In genomic region chr13:23682623-23682946, GRCm38 (mm10) we compare ENCODE assay signal across 9 mouse cellular contexts. TPM values are rescaled to one million over a fixed set of nuclear protein-coding genes. Genes with fewer than 3 reads are reported as not detected.
DNase-seq lines count a peak whose midpoint lies in the region; ATAC-seq lines count a peak whose summit lies in the region.
"Had no signal": no experiment of that assay in that cellular context is flagged by ENCODE, and none has a peak within 500 bp of the region (broad histone marks: within the 10 kb centered on the region; RNA-seq: fewer than 3 reads in every experiment).

No protein-coding gene starts in this region.

- peak overlapping the region; percentile 42; the same call in 1 of the 2 replicates for H3K9ac ChIP-seq in neural tube, embryonic 11.5 days (ENCODE audit: low read length)
- peak overlapping the region; percentile 62 for H3K9ac ChIP-seq in forebrain, embryonic 11.5 days (ENCODE audit: low read length)
- peak overlapping the region; percentile 73 for H3K9ac ChIP-seq in limb, embryonic 13.5 days
- H3K9ac ChIP-seq in stomach, embryonic 15.5 days = no peak overlapping the region

- H3K27me3 ChIP-seq in neural tube, embryonic 11.5 days (ENCODE audit: control insufficient read depth, insufficient read depth, low read length) = no peaks in the 10 kb centered on the region
- H3K27me3 ChIP-seq in forebrain, embryonic 11.5 days (ENCODE audit: control insufficient read depth, insufficient read depth, low read length) = no peaks in the 10 kb centered on the region
- H3K27me3 ChIP-seq in limb, embryonic 13.5 days = no peaks in the 10 kb centered on the region
- no peaks in the 10 kb centered on the region for H3K27me3 ChIP-seq in stomach, embryonic 15.5 days (replicated peaks)

- DNase-seq in neural tube, embryonic 11.5 days (ENCODE audit: low spot score) = no peak
- no peak for DNase-seq in neural tube, embryonic 10.5 days (ENCODE audit: extremely low spot score, low spot score)
- DNase-seq in forebrain, embryonic 11.5 days (ENCODE audit: low spot score) = no peak
- DNase-seq in cerebellum, adult 18-20 months = no peak
- DNase-seq in right cerebral cortex, postnatal 10 days (ENCODE audit: low spot score in 2 of 2) = no peak
- DNase-seq in left cerebral cortex, adult 18-20 months (ENCODE audit: low spot score in 2 of 2) = no peak
- DNase-seq: kidney, adult 18-20 months had no signal

- H3K27ac ChIP-seq in neural tube, embryonic 11.5 days (ENCODE audit: low read depth, low read length) = peak overlapping the region; percentile 96; the same call in 1 of the 2 replicates
- H3K27ac ChIP-seq in forebrain, embryonic 11.5 days (ENCODE audit: low read depth, low read length) = peak overlapping the region; percentile 91
- H3K27ac ChIP-seq in limb, embryonic 13.5 days = peak overlapping the region; percentile 92
- peak overlapping the region; percentile 94 for H3K27ac ChIP-seq in stomach, embryonic 15.5 days

- no peaks in the 10 kb centered on the region for H3K36me3 ChIP-seq in neural tube, embryonic 11.5 days (ENCODE audit: control insufficient read depth, insufficient read depth, low read length)
- H3K36me3 ChIP-seq in forebrain, embryonic 11.5 days (ENCODE audit: control insufficient read depth, insufficient read depth, low read length) = no peaks in the 10 kb centered on the region
- no peaks in the 10 kb centered on the region for H3K36me3 ChIP-seq in limb, embryonic 13.5 days
- no peaks in the 10 kb centered on the region for H3K36me3 ChIP-seq in stomach, embryonic 15.5 days

- WGBS in neural tube, embryonic 11.5 days = 61% methylated on average over 1 of the region's 1 CpGs
- 79% methylated on average over 1 of the region's 1 CpGs for WGBS in forebrain, embryonic 11.5 days
- WGBS in limb, embryonic 13.5 days = 67% methylated on average over 1 of the region's 1 CpGs
- WGBS in stomach, embryonic 15.5 days = 36% methylated on average over 1 of the region's 1 CpGs

- H3K4me2 ChIP-seq in neural tube, embryonic 11.5 days (ENCODE audit: low read depth) = peak overlapping the region; percentile 50
- peak overlapping the region; percentile 46 for H3K4me2 ChIP-seq in forebrain, embryonic 11.5 days (ENCODE audit: low read depth, low read length, severe bottlenecking)
- H3K4me2 ChIP-seq in limb, embryonic 13.5 days (replicated peaks) = peak overlapping the region; percentile 65
- H3K4me2 ChIP-seq in stomach, embryonic 15.5 days = peak overlapping the region; percentile 52

- no peaks in the 10 kb centered on the region for H3K9me3 ChIP-seq in neural tube, embryonic 11.5 days (ENCODE audit: control insufficient read depth, low read length)
- H3K9me3 ChIP-seq in forebrain, embryonic 11.5 days (ENCODE audit: control insufficient read depth, low read length) = no peaks in the 10 kb centered on the region
- H3K9me3 ChIP-seq in limb, embryonic 13.5 days = no peaks in the 10 kb centered on the region
- H3K9me3 ChIP-seq in stomach, embryonic 15.5 days = no peaks in the 10 kb centered on the region

- ATAC-seq in neural tube, embryonic 11.5 days (ENCODE audit: insufficient read depth, low FRiP score, low TSS enrichment) = no peak
- ATAC-seq in forebrain, embryonic 11.5 days (replicated peaks; ENCODE audit: low FRiP score) = no peak
- ATAC-seq in limb, embryonic 13.5 days (ENCODE audit: low FRiP score, low read depth) = no peak
- ATAC-seq in stomach, embryonic 15.5 days (ENCODE audit: insufficient read depth, low FRiP score, low read depth) = no peak

- 0 out of 2 replicates have a peak, but pooled peaks cover 8% of the 10 kb centered on the region for H3K4me1 ChIP-seq in neural tube, embryonic 11.5 days (ENCODE audit: control insufficient read depth, insufficient read depth, low read length)
- 0 out of 2 replicates have a peak, but pooled peaks cover 2% of the 10 kb centered on the region for H3K4me1 ChIP-seq in forebrain, embryonic 11.5 days (replicated peaks; ENCODE audit: control insufficient read depth, insufficient read depth, low read length)
- H3K4me1 ChIP-seq in limb, embryonic 13.5 days = peaks cover 21% of the 10 kb centered on the region
- H3K4me1 ChIP-seq in stomach, embryonic 15.5 days = peaks cover 6% of the 10 kb centered on the region

- peak overlapping the region; percentile 37; the same call in 1 of the 2 replicates for H3K4me3 ChIP-seq in neural tube, embryonic 11.5 days (ENCODE audit: low read depth, low read length)
- peak overlapping the region; percentile 40 for H3K4me3 ChIP-seq in forebrain, embryonic 11.5 days (ENCODE audit: low read depth, low read length)
- H3K4me3 ChIP-seq in limb, embryonic 13.5 days = peak overlapping the region; percentile 51
- peak overlapping the region; percentile 41 for H3K4me3 ChIP-seq in stomach, embryonic 15.5 days (replicated peaks)

RNA-seq across cellular contexts. Expression of gene Hist1h2ac, which starts 1.2 kb away (rescaled TPM):
- polyA plus RNA-seq in neural tube, embryonic 11.5 days (2014; fragmentation: Nextera tagmentation; extraction: Ambion mirVana) = 0.92 and 0.97 TPM in 2 replicates
- 1.1 and 1.2 TPM in 2 replicates for polyA plus RNA-seq in forebrain, embryonic 11.5 days (2014; fragmentation: Nextera tagmentation; extraction: Ambion mirVana)
- polyA plus RNA-seq in limb, embryonic 13.5 days (2015; fragmentation: Nextera tagmentation; extraction: Ambion mirVana) = 1.00 and 1.3 TPM in 2 replicates
- polyA plus RNA-seq in stomach, embryonic 15.5 days (2015; fragmentation: Nextera tagmentation; extraction: Ambion mirVana) = 1.9 and 2.4 TPM in 2 replicates
- total RNA-seq in left cerebral cortex, adult 18-20 months (2021) = 1 to 10 TPM; 2.4 to 2.5 TPM

RNA-seq across cellular contexts. Expression of gene Hist1h2bc, which starts 1.4 kb away (rescaled TPM):
- polyA plus RNA-seq in neural tube, embryonic 11.5 days (2014; fragmentation: Nextera tagmentation; extraction: Ambion mirVana) = 21.3 and 22.2 TPM in 2 replicates
- 23.4 and 25.3 TPM in 2 replicates for polyA plus RNA-seq in forebrain, embryonic 11.5 days (2014; fragmentation: Nextera tagmentation; extraction: Ambion mirVana)
- 35.3 and 35.7 TPM in 2 replicates for polyA plus RNA-seq in limb, embryonic 13.5 days (2015; fragmentation: Nextera tagmentation; extraction: Ambion mirVana)
- 104 and 105 TPM in 2 replicates for polyA plus RNA-seq in stomach, embryonic 15.5 days (2015; fragmentation: Nextera tagmentation; extraction: Ambion mirVana)
- total RNA-seq in left cerebral cortex, adult 18-20 months (2021) = 10 to 100 TPM; 29.7 to 32.4 TPM

RNA-seq across cellular contexts. Expression of gene Hist1h1t, which starts 13.0 kb away (rescaled TPM):
- not detected in 2 replicates for polyA plus RNA-seq in neural tube, embryonic 11.5 days (2014; fragmentation: Nextera tagmentation; extraction: Ambion mirVana)
- 0.51 TPM in 1 of 2 replicates, not detected in the other for polyA plus RNA-seq in forebrain, embryonic 11.5 days (2014; fragmentation: Nextera tagmentation; extraction: Ambion mirVana)
- polyA plus RNA-seq in limb, embryonic 13.5 days (2015; fragmentation: Nextera tagmentation; extraction: Ambion mirVana) = 0.36 and 0.43 TPM in 2 replicates
- polyA plus RNA-seq in stomach, embryonic 15.5 days (2015; fragmentation: Nextera tagmentation; extraction: Ambion mirVana) = 0.19 TPM in 1 of 2 replicates, not detected in the other
- not detected for total RNA-seq in left cerebral cortex, adult 18-20 months (2021)

RNA-seq across cellular contexts. Expression of gene Hist1h4c, which starts 15.7 kb away (rescaled TPM):
- polyA plus RNA-seq in neural tube, embryonic 11.5 days (2014; fragmentation: Nextera tagmentation; extraction: Ambion mirVana) = 4.1 and 5.2 TPM in 2 replicates
- polyA plus RNA-seq in forebrain, embryonic 11.5 days (2014; fragmentation: Nextera tagmentation; extraction: Ambion mirVana) = 6.0 and 6.8 TPM in 2 replicates
- 9.0 and 10.3 TPM in 2 replicates for polyA plus RNA-seq in limb, embryonic 13.5 days (2015; fragmentation: Nextera tagmentation; extraction: Ambion mirVana)
- polyA plus RNA-seq in stomach, embryonic 15.5 days (2015; fragmentation: Nextera tagmentation; extraction: Ambion mirVana) = 4.0 and 6.1 TPM in 2 replicates
- total RNA-seq in left cerebral cortex, adult 18-20 months (2021) = 100 to 1,000 TPM; 114 to 117 TPM

RNA-seq across cellular contexts. Expression of gene Hfe, which starts 28.1 kb away (rescaled TPM):
- polyA plus RNA-seq in neural tube, embryonic 11.5 days (2014; fragmentation: Nextera tagmentation; extraction: Ambion mirVana) = 3.2 and 3.3 TPM in 2 replicates
- polyA plus RNA-seq in forebrain, embryonic 11.5 days (2014; fragmentation: Nextera tagmentation; extraction: Ambion mirVana) = 2.2 TPM in 2 replicates
- polyA plus RNA-seq in limb, embryonic 13.5 days (2015; fragmentation: Nextera tagmentation; extraction: Ambion mirVana) = 5.2 and 5.5 TPM in 2 replicates
- 7.9 and 8.8 TPM in 2 replicates for polyA plus RNA-seq in stomach, embryonic 15.5 days (2015; fragmentation: Nextera tagmentation; extraction: Ambion mirVana)
- 1 to 10 TPM; 3.4 to 3.9 TPM for total RNA-seq in left cerebral cortex, adult 18-20 months (2021)
